Comparison of ENCODE assay signal across 1 mouse cellular context in the genomic region with DNA sequence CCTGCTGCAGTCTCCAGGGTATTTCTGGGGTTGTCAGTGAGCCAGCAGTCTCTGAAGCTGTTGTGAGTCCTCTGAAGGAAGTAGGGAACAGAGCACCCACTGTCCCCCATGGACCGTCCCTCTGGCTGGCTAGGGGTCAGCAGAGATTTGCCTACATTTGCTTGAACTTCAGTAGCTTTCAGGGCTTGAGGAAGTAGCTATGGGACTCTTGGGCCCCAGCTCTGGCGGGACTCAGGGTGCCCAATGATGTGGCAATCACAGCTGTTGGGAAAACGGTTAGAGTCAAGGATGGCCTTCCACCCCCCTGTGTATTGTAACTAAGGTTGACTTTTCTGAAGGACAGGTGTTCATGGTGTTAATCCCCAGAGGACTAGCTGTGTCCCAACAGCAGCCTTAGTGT.
TF ChIP-seq lines count a peak whose summit lies in the region.

No protein-coding gene starts in this region.

TF ChIP-seq in CH12.LX, 34 proteins besides CTCF, POLR2A, EP300 and RAD21:
- TF ChIP-seq ZKSCAN1 (IDR thresholded peaks at IDR 0.05; ENCODE audit: borderline replicate concordance, low read depth, low read length) (no peak), POLR2AphosphoS2 (IDR thresholded peaks at IDR 0.05; ENCODE audit: low read depth, low read length) (no peak), MAX (IDR thresholded peaks at IDR 0.05; ENCODE audit: low read length) (no peak), MAZ (IDR thresholded peaks at IDR 0.05; ENCODE audit: low read depth, low read length) (0 out of 2 replicates have a peak, but pooled peaks have one; percentile 56), TCF12 (IDR thresholded peaks at IDR 0.05; ENCODE audit: low read depth, low read length) (peak; percentile 68; the same call in 1 of the 2 replicates), CHD2 (IDR thresholded peaks at IDR 0.05; ENCODE audit: low read length) (no peak), RCOR1 (conservative IDR thresholded peaks at IDR 0.05; ENCODE audit: low read depth, low read length) (no peak), IRF4 (IDR thresholded peaks at IDR 0.05; ENCODE audit: low read depth, low read length) (peak; percentile 48; the same call in 1 of the 2 replicates), NELFE (IDR thresholded peaks at IDR 0.05; ENCODE audit: low read depth, low read length) (peak; percentile 22; the same call in 1 of the 2 replicates), BHLHE40 (IDR thresholded peaks at IDR 0.05; ENCODE audit: low read depth, low read length) (no peak), PAX5 (IDR thresholded peaks at IDR 0.05; ENCODE audit: low read length) (no peak), KAT2A (IDR thresholded peaks at IDR 0.05; ENCODE audit: insufficient replicate concordance, low read length) (0 out of 2 replicates have a peak, but pooled peaks have one; percentile 45), SMC3 (IDR thresholded peaks at IDR 0.05; ENCODE audit: low read depth, low read length) (no peak), TBP (conservative IDR thresholded peaks at IDR 0.05; ENCODE audit: low read depth, low read length) (no peak), GABPA (IDR thresholded peaks at IDR 0.05; ENCODE audit: insufficient replicate concordance, low read depth, low read length) (no peak), JUN (IDR thresholded peaks at IDR 0.05; ENCODE audit: insufficient read depth, low read depth, low read length) (no peak), CHD1 (IDR thresholded peaks at IDR 0.05; ENCODE audit: low read depth, low read length) (no peak), MXI1 (IDR thresholded peaks at IDR 0.05; ENCODE audit: low read depth, low read length) (no peak), USF2 (conservative IDR thresholded peaks at IDR 0.05; ENCODE audit: low read depth, low read length) (no peak), ZNF384 (IDR thresholded peaks at IDR 0.05; ENCODE audit: low read depth, low read length) (no peak), JUND (conservative IDR thresholded peaks at IDR 0.05; ENCODE audit: low read depth, low read length) (no peak), USF1 (IDR thresholded peaks at IDR 0.05; ENCODE audit: low read depth, low read length) (no peak), ELF1 (IDR thresholded peaks at IDR 0.05; ENCODE audit: low read depth, low read length) (peak; percentile 62; the same call in 1 of the 2 replicates), ZMIZ1 (IDR thresholded peaks at IDR 0.05; ENCODE audit: low read depth, low read length) (no peak), ETS1 (conservative IDR thresholded peaks at IDR 0.05; ENCODE audit: low read depth, low read length) (peak; percentile 71), MAFK (IDR thresholded peaks at IDR 0.05; ENCODE audit: insufficient replicate concordance, low read length) (no peak), ZC3H11A (IDR thresholded peaks at IDR 0.05; ENCODE audit: low read depth, low read length) (no peak), MEF2A (IDR thresholded peaks at IDR 0.05; ENCODE audit: borderline replicate concordance, low read depth, low read length) (no peak), HCFC1 (IDR thresholded peaks at IDR 0.05; ENCODE audit: low read depth, low read length) (0 out of 2 replicates have a peak, but pooled peaks have one; percentile 16), E2F4 (IDR thresholded peaks at IDR 0.05; ENCODE audit: insufficient replicate concordance, low read depth, low read length) (no peak), UBTF (IDR thresholded peaks at IDR 0.05; ENCODE audit: low read depth, low read length) (no peak), MYC (IDR thresholded peaks at IDR 0.05; ENCODE audit: low read depth, low read length) (no peak), SIN3A (IDR thresholded peaks at IDR 0.05; ENCODE audit: low read length) (peak; percentile 68; the same call in 1 of the 2 replicates), NRF1 (IDR thresholded peaks at IDR 0.05; ENCODE audit: low read depth, low read length) (no peak)
